Mouse (Mus musculus): Measurements from ENCODE around the gene Macc1. TPM values are rescaled to one million over a fixed set of nuclear protein-coding genes. Genes with fewer than 3 reads are reported as not detected.

Macc1 gene
- total RNA-seq, 2 experiments from 2014 or later = 0.08 TPM; not detected in 1

GRCm38 (mm10) chr12:119470260-119470659 lies 156.2 kb downstream of the Macc1 start:
- intact Hi-C loops (cut with DNase I) = no loop called here
- no peak for DNase-seq

- DNase-seq = no peak
- intact Hi-C loops (cut with DNase I) = no loop called here
These were observed 169.2 kb downstream of the Macc1 start for GRCm38 (mm10) chr12:119483296-119483695.

GRCm38 (mm10) chr12:119483922-119484631 lies 170.0 kb downstream of the Macc1 start:
- intact Hi-C loops (cut with DNase I) = no loop called here
- DNase-seq = no peak

GRCm38 (mm10) chr12:119511145-119511544 lies 197.1 kb downstream of the Macc1 start:
- intact Hi-C loops (cut with DNase I) = no loop called here
- DNase-seq = no peak

Other genes starting within 250 kb of the Macc1 start
- 10 to 100 TPM; 31.4 to 31.6 TPM for gene Itgb8, start 75.5 kb upstream of the Macc1 start, total RNA-seq (2021)